Mouse (Mus musculus): ENCODE results near the gene Phlpp2. TPM values are rescaled to one million over a fixed set of nuclear protein-coding genes. Genes with fewer than 3 reads are reported as not detected.

Phlpp2 gene
- 4.4 and 5.3 TPM in 2 replicates for polyA plus RNA-seq (2015; fragmentation: Nextera tagmentation; extraction: Ambion mirVana)

GRCm38 (mm10) chr8:109868003-109868679, at the start of gene Phlpp2:
Gene Phlpp2 (plus strand): TSS chr8:109868542.
- WGBS, result 1% methylated on average over 36 of the region's 42 CpGs

GRCm38 (mm10) chr8:109823561-109823960, 44.8 kb upstream of the Phlpp2 start:
- H3K4me1 ChIP-seq (replicated peaks), result no peaks in the 10 kb centered on the region
- no peak for ATAC-seq (ENCODE audit: low FRiP score, low read depth)
- H3K9me3 ChIP-seq, result no peaks in the 10 kb centered on the region
- no peak overlapping the region for H3K4me2 ChIP-seq
- H3K27me3 ChIP-seq, result no peaks in the 10 kb centered on the region
- no peaks in the 10 kb centered on the region for H3K36me3 ChIP-seq
- H3K9ac ChIP-seq, result no peak overlapping the region
- H3K4me3 ChIP-seq, result no peak overlapping the region
- 93% methylated on average over 2 of the region's 2 CpGs for WGBS
- H3K27ac ChIP-seq (replicated peaks), result no peak overlapping the region

More at GRCm38 (mm10) chr8:109868003-109868679, at the start of gene Phlpp2:
- Histone ChIP-seq H3K9me3 (no peaks in the 10 kb centered on the region), H3K4me3 (peak within 1 kb of the TSS; percentile 86), H3K9ac (peak within 1 kb of the TSS; percentile 90), H3K36me3 (no peaks in the 10 kb centered on the region), H3K4me1 (replicated peaks) (peaks cover 22% of the 10 kb centered on the region), H3K27me3 (no peaks in the 10 kb centered on the region), H3K27ac (replicated peaks) (peak within 1 kb of the TSS; percentile 90), H3K4me2 (peak within 1 kb of the TSS; percentile 62)
- peak; percentile 99 for ATAC-seq (ENCODE audit: low FRiP score, low read depth)

GRCm38 (mm10) chr8:109839822-109840221, 28.5 kb upstream of the Phlpp2 start:
- H3K9ac ChIP-seq, result no peak overlapping the region
- no peak overlapping the region for H3K4me3 ChIP-seq
- 98% methylated on average over 2 of the region's 2 CpGs for WGBS
- H3K4me1 ChIP-seq (replicated peaks), result no peaks in the 10 kb centered on the region
- H3K27ac ChIP-seq (replicated peaks), result no peak overlapping the region
- no peak overlapping the region for H3K4me2 ChIP-seq
- no peaks in the 10 kb centered on the region for H3K27me3 ChIP-seq
- H3K9me3 ChIP-seq, result no peaks in the 10 kb centered on the region
- no peak for ATAC-seq (ENCODE audit: low FRiP score, low read depth)
- H3K36me3 ChIP-seq, result peaks cover 40% of the 10 kb centered on the region

GRCm38 (mm10) chr8:109842468-109842867, 25.9 kb upstream of the Phlpp2 start:
- Histone ChIP-seq H3K27me3 (no peaks in the 10 kb centered on the region), H3K36me3 (peaks cover 44% of the 10 kb centered on the region), H3K4me2 (no peak overlapping the region), H3K4me3 (no peak overlapping the region), H3K9ac (no peak overlapping the region), H3K27ac (replicated peaks) (no peak overlapping the region), H3K4me1 (replicated peaks) (no peaks in the 10 kb centered on the region), H3K9me3 (no peaks in the 10 kb centered on the region)
- no peak for ATAC-seq (ENCODE audit: low FRiP score, low read depth)
- whole genome bisulfite sequencing, result 96% methylated on average over 1 of the region's 1 CpGs

GRCm38 (mm10) chr8:109847866-109848265, 20.5 kb upstream of the Phlpp2 start:
- no peaks in the 10 kb centered on the region for H3K4me1 ChIP-seq (replicated peaks)
- no peak for ATAC-seq (ENCODE audit: low FRiP score, low read depth)
- no peaks in the 10 kb centered on the region for H3K9me3 ChIP-seq
- no peak overlapping the region for H3K4me2 ChIP-seq
- no peak overlapping the region for H3K4me3 ChIP-seq
- H3K27ac ChIP-seq (replicated peaks), result no peak overlapping the region
- H3K36me3 ChIP-seq, result peaks cover 62% of the 10 kb centered on the region
- no peak overlapping the region for H3K9ac ChIP-seq
- no peaks in the 10 kb centered on the region for H3K27me3 ChIP-seq
- 77% methylated on average over 2 of the region's 2 CpGs for WGBS

GRCm38 (mm10) chr8:109848981-109849380, 19.4 kb upstream of the Phlpp2 start:
- Histone ChIP-seq H3K4me2 (no peak overlapping the region), H3K36me3 (peaks cover 61% of the 10 kb centered on the region), H3K4me1 (replicated peaks) (no peaks in the 10 kb centered on the region), H3K27me3 (no peaks in the 10 kb centered on the region), H3K27ac (replicated peaks) (no peak overlapping the region), H3K9ac (no peak overlapping the region), H3K9me3 (no peaks in the 10 kb centered on the region), H3K4me3 (no peak overlapping the region)
- no peak for ATAC-seq (ENCODE audit: low FRiP score, low read depth)
- 89% methylated on average over 3 of the region's 3 CpGs for WGBS

- no peak for ATAC-seq (ENCODE audit: low FRiP score, low read depth)
- 46% methylated on average over 6 of the region's 6 CpGs for WGBS
- H3K27ac ChIP-seq (replicated peaks), result no peak overlapping the region
- no peaks in the 10 kb centered on the region for H3K27me3 ChIP-seq
- no peak overlapping the region for H3K9ac ChIP-seq
- H3K36me3 ChIP-seq, result peaks cover 70% of the 10 kb centered on the region
- no peaks in the 10 kb centered on the region for H3K4me1 ChIP-seq (replicated peaks)
- H3K4me2 ChIP-seq, result no peak overlapping the region
- H3K9me3 ChIP-seq, result no peaks in the 10 kb centered on the region
- no peak overlapping the region for H3K4me3 ChIP-seq
These were observed 14.9 kb upstream of the Phlpp2 start for GRCm38 (mm10) chr8:109853423-109853822.

GRCm38 (mm10) chr8:109854522-109854921, 13.8 kb upstream of the Phlpp2 start:
- Histone ChIP-seq H3K4me2 (no peak overlapping the region), H3K27ac (replicated peaks) (no peak overlapping the region), H3K9ac (no peak overlapping the region), H3K36me3 (peaks cover 70% of the 10 kb centered on the region), H3K9me3 (no peaks in the 10 kb centered on the region), H3K27me3 (no peaks in the 10 kb centered on the region), H3K4me1 (replicated peaks) (no peaks in the 10 kb centered on the region), H3K4me3 (no peak overlapping the region)
- 97% methylated on average over 4 of the region's 4 CpGs for WGBS
- ATAC-seq (ENCODE audit: low FRiP score, low read depth), result no peak

GRCm38 (mm10) chr8:109855451-109855850, 12.9 kb upstream of the Phlpp2 start:
- H3K9ac ChIP-seq, result no peak overlapping the region
- no peak overlapping the region for H3K4me2 ChIP-seq
- no peaks in the 10 kb centered on the region for H3K9me3 ChIP-seq
- H3K4me1 ChIP-seq (replicated peaks), result no peaks in the 10 kb centered on the region
- H3K27ac ChIP-seq (replicated peaks), result no peak overlapping the region
- H3K4me3 ChIP-seq, result no peak overlapping the region
- H3K27me3 ChIP-seq, result no peaks in the 10 kb centered on the region
- 98% methylated on average over 6 of the region's 6 CpGs for WGBS
- peaks cover 70% of the 10 kb centered on the region for H3K36me3 ChIP-seq
- ATAC-seq (ENCODE audit: low FRiP score, low read depth), result no peak

GRCm38 (mm10) chr8:109863398-109863797, 4.9 kb upstream of the Phlpp2 start:
- H3K4me3 ChIP-seq, result no peak overlapping the region
- peaks cover 37% of the 10 kb centered on the region for H3K36me3 ChIP-seq
- H3K4me2 ChIP-seq, result no peak overlapping the region
- H3K9ac ChIP-seq, result no peak overlapping the region
- ATAC-seq (ENCODE audit: low FRiP score, low read depth), result no peak
- no peaks in the 10 kb centered on the region for H3K9me3 ChIP-seq
- H3K4me1 ChIP-seq (replicated peaks), result peaks cover 4% of the 10 kb centered on the region; the same call in 1 of the 2 replicates
- no peak overlapping the region for H3K27ac ChIP-seq (replicated peaks)
- WGBS, result 89% methylated on average over 2 of the region's 2 CpGs
- H3K27me3 ChIP-seq, result no peaks in the 10 kb centered on the region

GRCm38 (mm10) chr8:109864798-109865197, 3.5 kb upstream of the Phlpp2 start:
- no peak overlapping the region for H3K4me2 ChIP-seq
- 92% methylated on average over 2 of the region's 2 CpGs for WGBS

GRCm38 (mm10) chr8:109865536-109865935, 2.8 kb upstream of the Phlpp2 start:
- peaks cover 22% of the 10 kb centered on the region for H3K36me3 ChIP-seq
- H3K27ac ChIP-seq (replicated peaks), result no peak overlapping the region
- no peak for ATAC-seq (ENCODE audit: low FRiP score, low read depth)
- H3K27me3 ChIP-seq, result no peaks in the 10 kb centered on the region
- H3K4me2 ChIP-seq, result no peak overlapping the region
- peaks cover 17% of the 10 kb centered on the region for H3K4me1 ChIP-seq (replicated peaks)
- H3K4me3 ChIP-seq, result no peak overlapping the region
- 88% methylated on average over 4 of the region's 4 CpGs for WGBS
- H3K9ac ChIP-seq, result no peak overlapping the region
- H3K9me3 ChIP-seq, result no peaks in the 10 kb centered on the region

More at GRCm38 (mm10) chr8:109864798-109865197, 3.5 kb upstream of the Phlpp2 start:
- Histone ChIP-seq H3K9me3 (no peaks in the 10 kb centered on the region), H3K36me3 (peaks cover 29% of the 10 kb centered on the region), H3K27me3 (no peaks in the 10 kb centered on the region), H3K4me3 (no peak overlapping the region), H3K27ac (replicated peaks) (no peak overlapping the region), H3K4me1 (replicated peaks) (peaks cover 9% of the 10 kb centered on the region), H3K9ac (no peak overlapping the region)
- no peak for ATAC-seq (ENCODE audit: low FRiP score, low read depth)

- Histone ChIP-seq H3K27me3 (no peaks in the 10 kb centered on the region), H3K4me3 (no peak overlapping the region), H3K36me3 (peaks cover 13% of the 10 kb centered on the region), H3K9me3 (no peaks in the 10 kb centered on the region), H3K27ac (replicated peaks) (no peak overlapping the region), H3K4me2 (no peak overlapping the region), H3K9ac (no peak overlapping the region), H3K4me1 (replicated peaks) (peaks cover 22% of the 10 kb centered on the region)
- WGBS, result 94% methylated on average over 5 of the region's 5 CpGs
- no peak for ATAC-seq (ENCODE audit: low FRiP score, low read depth)
These were observed 1.7 kb upstream of the Phlpp2 start for GRCm38 (mm10) chr8:109866690-109867089.

Data from hindbrain, embryonic 15.5 days (tissue).